Mouse (Mus musculus): ENCODE data around the gene Gm7792. TPM values are rescaled to one million over a fixed set of nuclear protein-coding genes. Genes with fewer than 3 reads are reported as not detected.
"Not testable (repeated sequence)": the region's sequence is repeated elsewhere in the genome, so short reads cannot be mapped to it uniquely, and the experiment has no call there.

Gm7792 gene
- polyA plus RNA-seq (2012): not detected in 2 replicates

DNA sequence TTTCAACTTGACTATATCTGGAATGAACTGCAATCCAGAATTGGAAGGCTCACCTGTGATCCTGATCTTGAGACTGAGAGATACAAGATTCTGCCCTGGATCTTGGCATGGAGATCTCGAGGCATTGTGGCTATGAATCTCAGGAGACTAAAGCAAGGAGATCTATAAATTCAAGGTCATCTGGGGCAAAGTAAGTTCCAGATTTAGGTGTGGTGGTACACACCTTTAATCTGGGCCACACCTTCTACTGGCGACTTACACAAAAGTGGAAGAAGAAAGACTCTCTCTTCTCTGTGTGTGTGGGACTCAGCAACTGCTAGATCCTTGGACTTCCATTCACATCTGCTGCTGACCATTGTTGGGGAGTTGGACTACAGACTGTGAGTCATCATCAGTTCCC, at the start of gene Gm7792:
Gene Gm7792, plus strand, starts transcription at position 301 of the 400 bp plus-strand sequence.
- H3K9me3 ChIP-seq (ENCODE audit: control insufficient read depth, low read length); H3K4me3 ChIP-seq (replicated peaks); H3K4me1 ChIP-seq (ENCODE audit: control insufficient read depth); H3K27me3 ChIP-seq (ENCODE audit: control insufficient read depth); H3K36me3 ChIP-seq (ENCODE audit: control insufficient read depth): not testable (repeated sequence)

Other genes with a start within 250 kb of the Gm7792 start
- not detected in 2 replicates for gene C87414, start 172.2 kb upstream of the Gm7792 start, polyA plus RNA-seq (2012)
- gene Gm16429, start 85.3 kb downstream of the Gm7792 start, polyA plus RNA-seq (2012): not detected in 2 replicates
- gene BC061212, start 226.8 kb downstream of the Gm7792 start, polyA plus RNA-seq (2012): not detected in 2 replicates
- not detected in 2 replicates for gene Gm6351, start 232.6 kb downstream of the Gm7792 start, polyA plus RNA-seq (2012)

Data from erythroblast, embryonic 14.5 days (primary cell).